Mouse (Mus musculus): Measurements from ENCODE around the gene Hoxc10.
A peak's percentile ranks its signal among the peaks of the same experiment; 100 is the strongest.

Gene Hoxc10

GRCm38 (mm10) chr15:102990461-102991397, 24.1 kb downstream of the Hoxc10 start, which contains the start of gene Hoxc8:
Gene Hoxc8, plus strand, starts transcription at chr15:102990607.
- DNase-seq (ENCODE audit: low read depth, low spot score): no peak

GRCm38 (mm10) chr15:102991782-102992181, 25.2 kb downstream of the Hoxc10 start:
- DNase-seq (ENCODE audit: low read depth, low spot score): no peak

- no peak for DNase-seq (ENCODE audit: low read depth, low spot score)
Observed at GRCm38 (mm10) chr15:102992206-102992605, 25.6 kb downstream of the Hoxc10 start.

GRCm38 (mm10) chr15:102992863-102993262, 26.3 kb downstream of the Hoxc10 start:
- no peak for DNase-seq (ENCODE audit: low read depth, low spot score)

GRCm38 (mm10) chr15:102996548-102996947, 30.0 kb downstream of the Hoxc10 start:
- DNase-seq (ENCODE audit: low read depth, low spot score): no peak

- DNase-seq (ENCODE audit: low read depth, low spot score): no peak
Observed at GRCm38 (mm10) chr15:102997431-102997830, 30.8 kb downstream of the Hoxc10 start.

- peak; percentile 83 for DNase-seq (ENCODE audit: low read depth, low spot score)
Observed at GRCm38 (mm10) chr15:102997939-102998355, 31.4 kb downstream of the Hoxc10 start, which contains the start of gene Hoxc6. Gene Hoxc6, plus strand, starts transcription at chr15:102998257.

GRCm38 (mm10) chr15:102998608-102999182, 32.1 kb downstream of the Hoxc10 start:
- DNase-seq (ENCODE audit: low read depth, low spot score): no peak

- DNase-seq (ENCODE audit: low read depth, low spot score): peak; percentile 85
Observed at GRCm38 (mm10) chr15:102999183-102999831, 32.7 kb downstream of the Hoxc10 start.

GRCm38 (mm10) chr15:102999955-103000354, 33.4 kb downstream of the Hoxc10 start:
- no peak for DNase-seq (ENCODE audit: low read depth, low spot score)

GRCm38 (mm10) chr15:103000501-103000901, 33.9 kb downstream of the Hoxc10 start:
- DNase-seq (ENCODE audit: low read depth, low spot score): no peak

- no peak for DNase-seq (ENCODE audit: low read depth, low spot score)
Observed at GRCm38 (mm10) chr15:103001370-103001769, 34.8 kb downstream of the Hoxc10 start.

- no peak for DNase-seq (ENCODE audit: low read depth, low spot score)
Observed at GRCm38 (mm10) chr15:103002156-103002555, 35.6 kb downstream of the Hoxc10 start.

- no peak for DNase-seq (ENCODE audit: low read depth, low spot score)
Observed at GRCm38 (mm10) chr15:103002821-103003448, 36.3 kb downstream of the Hoxc10 start.

- no peak for DNase-seq (ENCODE audit: low read depth, low spot score)
Observed at GRCm38 (mm10) chr15:103005308-103005707, 38.7 kb downstream of the Hoxc10 start.

- DNase-seq (ENCODE audit: low read depth, low spot score): no peak
Observed at GRCm38 (mm10) chr15:103005797-103006196, 39.2 kb downstream of the Hoxc10 start.

- DNase-seq (ENCODE audit: low read depth, low spot score): no peak
Observed at GRCm38 (mm10) chr15:103006326-103006725, 39.7 kb downstream of the Hoxc10 start.

- DNase-seq (ENCODE audit: low read depth, low spot score): no peak
Observed at GRCm38 (mm10) chr15:103009265-103010111, 42.9 kb downstream of the Hoxc10 start.

GRCm38 (mm10) chr15:103010112-103010846, 43.7 kb downstream of the Hoxc10 start:
- no peak for DNase-seq (ENCODE audit: low read depth, low spot score)

Data from forelimb bud, embryonic 11.5 days (tissue).